Mouse (Mus musculus) embryonic facial prominence, embryonic 12.5 days (tissue): Measurements from ENCODE around the gene Pold3. TPM values are rescaled to one million over a fixed set of nuclear protein-coding genes. Genes with fewer than 3 reads are reported as not detected.
"Not testable (repeated sequence)": the region's sequence is repeated elsewhere in the genome, so short reads cannot be mapped to it uniquely, and the experiment has no call there.

Source experiments
- ATAC-seq: fragments of 200-750 bp; cut with Nextera tagmentation; 2 replicates; pipeline ENCODE4 v1.8.0; 2017; ENCODE audit not compliant: insufficient number of reproducible peaks, insufficient read depth, low FRiP score, low TSS enrichment
- H3K27ac ChIP-seq: fragments of 300-500 bp; sonication (generic); 2 replicates; pipeline ENCODE4 v1.5.1; 2016; ENCODE audit warnings: mild to moderate bottlenecking
- H3K27me3 ChIP-seq: fragments of 300-500 bp; sonication (generic); 2 replicates; pipeline ENCODE4 v1.6.1; 2016; ENCODE audit warnings: mild to moderate bottlenecking, moderate library complexity
- H3K36me3 ChIP-seq: fragments of 300-500 bp; sonication (generic); 2 replicates; pipeline ENCODE4 v1.6.1; 2016; ENCODE audit warnings: mild to moderate bottlenecking
- H3K4me1 ChIP-seq: fragments of 300-500 bp; sonication (generic); 2 replicates; pipeline ENCODE4 v1.6.1; 2016
- H3K4me2 ChIP-seq: fragments of 300-500 bp; sonication (generic); replicated peaks from 2 replicates; pipeline ENCODE4 v1.6.1; 2016; ENCODE audit warnings: mild to moderate bottlenecking, moderate library complexity
- H3K4me3 ChIP-seq: fragments of 300-500 bp; sonication (generic); 2 replicates; pipeline ENCODE4 v1.5.1; 2016; ENCODE audit warnings: mild to moderate bottlenecking
- H3K9ac ChIP-seq: fragments of 300-500 bp; sonication (generic); 2 replicates; pipeline ENCODE4 v1.6.1; 2016; ENCODE audit warnings: mild to moderate bottlenecking, moderate library complexity
- H3K9me3 ChIP-seq: fragments of 300-500 bp; sonication (generic); 2 replicates; pipeline ENCODE4 v1.6.1; 2016; ENCODE audit warnings: mild to moderate bottlenecking, moderate library complexity
- WGBS: fragments of 180-500 bp; shearing (Covaris S2); methylation state at CpG from one replicate; pipeline ENCODE4 v1.1.7; 2016; 5-methylcytosine and 5-hydroxymethylcytosine counted together
- polyA plus RNA-seq: library from polyadenylated mRNA; unstranded; fragments of >200 nt; fragmentation: Nextera tagmentation; extraction: Ambion mirVana; gene quantifications from 2 replicates; pipeline ENCODE4 v1.2.1, GENCODE M21; 2016

Pold3 gene
- polyA plus RNA-seq, 1 experiment from 2014 or later, result 81.6 TPM

DNA sequence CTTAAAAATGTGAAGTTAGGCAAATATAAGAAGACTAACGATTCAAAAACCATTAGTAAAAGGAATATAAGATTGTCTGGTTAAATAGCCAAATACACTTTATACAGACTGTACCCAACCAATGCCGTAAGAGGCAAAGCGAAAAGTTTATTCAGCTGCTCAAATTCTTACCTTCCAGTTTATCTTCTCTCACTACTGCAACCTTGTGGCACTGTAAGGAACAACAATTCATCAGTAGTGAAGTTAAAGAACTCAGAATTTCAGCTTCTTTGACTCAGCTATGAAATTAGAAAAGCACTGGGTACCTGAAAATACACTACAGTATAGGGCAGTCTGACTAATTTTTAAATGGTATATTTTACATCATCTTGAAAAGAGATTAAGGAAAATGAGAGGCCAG lies 13.0 kb downstream of the Pold3 start:
- no peak overlapping the region for H3K4me2 ChIP-seq
- no peak overlapping the region for H3K4me3 ChIP-seq
- no peak overlapping the region for H3K9ac ChIP-seq
- no peaks in the 10 kb centered on the region for H3K9me3 ChIP-seq
- peaks cover 50% of the 10 kb centered on the region for H3K36me3 ChIP-seq
- ATAC-seq, result no peak
- H3K4me1 ChIP-seq, result no peaks in the 10 kb centered on the region
- 65% methylated on average over 3 of the region's 3 CpGs for WGBS
- H3K27me3 ChIP-seq, result no peaks in the 10 kb centered on the region
- no peak overlapping the region for H3K27ac ChIP-seq

DNA sequence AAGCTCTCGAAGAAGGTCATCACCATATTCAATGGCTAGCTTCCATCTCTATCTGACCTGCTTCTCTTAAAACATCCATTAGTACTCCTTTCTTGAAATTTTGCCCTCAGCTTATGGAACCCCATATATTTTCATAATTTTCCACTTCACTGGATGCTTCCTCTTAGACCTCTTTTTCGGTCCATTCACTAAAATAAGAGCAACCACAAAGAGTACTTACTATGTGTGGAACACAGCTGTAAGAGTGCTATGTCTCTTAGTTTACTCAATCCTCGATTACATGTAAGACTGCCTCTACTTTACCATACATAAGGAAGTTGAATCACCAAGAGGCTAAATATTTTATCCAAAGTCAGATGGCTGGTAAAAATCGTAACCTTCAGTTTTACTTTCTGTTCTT lies 16.7 kb downstream of the Pold3 start:
- H3K9me3 ChIP-seq, result no peaks in the 10 kb centered on the region
- 94% methylated on average over 4 of the region's 4 CpGs for WGBS

DNA sequence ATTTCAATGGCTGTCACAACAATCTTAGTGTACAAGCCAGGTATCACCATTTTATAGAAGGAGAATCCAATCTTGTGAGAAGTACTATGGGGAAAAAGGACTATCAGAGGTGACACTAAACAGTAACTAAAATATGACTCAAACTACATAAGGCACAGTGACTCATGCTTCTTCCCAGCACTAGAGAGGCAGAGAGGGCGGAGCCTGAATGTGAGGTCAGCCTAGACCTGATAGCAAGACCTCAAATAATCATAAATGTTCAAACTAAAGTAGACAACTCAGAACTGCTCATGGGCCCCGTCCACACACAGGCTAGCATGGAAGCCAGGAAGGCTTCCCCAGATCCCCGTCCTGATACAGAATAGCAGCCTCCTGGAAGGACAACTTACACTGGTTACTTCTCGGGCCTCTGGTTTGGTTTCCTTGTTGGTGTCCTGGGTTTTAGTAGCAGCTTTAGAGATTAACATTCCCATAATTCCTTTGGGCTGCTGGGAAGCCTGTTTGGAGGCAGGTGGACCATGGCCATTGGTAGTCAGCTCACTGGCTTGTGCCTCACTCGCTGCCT lies 21.3 kb downstream of the Pold3 start:
- H3K27me3 ChIP-seq, result no peaks in the 10 kb centered on the region
- no peak overlapping the region for H3K9ac ChIP-seq
- ATAC-seq, result no peak
- H3K27ac ChIP-seq, result no peak overlapping the region
- H3K4me1 ChIP-seq, result no peaks in the 10 kb centered on the region
- H3K4me3 ChIP-seq, result no peak overlapping the region
- no peaks in the 10 kb centered on the region for H3K9me3 ChIP-seq
- WGBS, result 91% methylated on average over 5 of the region's 5 CpGs
- no peak overlapping the region for H3K4me2 ChIP-seq
- peaks cover 85% of the 10 kb centered on the region for H3K36me3 ChIP-seq

More for the DNA sequence above, 16.7 kb downstream of the Pold3 start:
- Histone ChIP-seq H3K9ac (no peak overlapping the region), H3K4me3 (no peak overlapping the region), H3K27me3 (no peaks in the 10 kb centered on the region), H3K36me3 (peaks cover 69% of the 10 kb centered on the region), H3K4me1 (no peaks in the 10 kb centered on the region), H3K27ac (no peak overlapping the region), H3K4me2 (no peak overlapping the region)
- no peak for ATAC-seq

DNA sequence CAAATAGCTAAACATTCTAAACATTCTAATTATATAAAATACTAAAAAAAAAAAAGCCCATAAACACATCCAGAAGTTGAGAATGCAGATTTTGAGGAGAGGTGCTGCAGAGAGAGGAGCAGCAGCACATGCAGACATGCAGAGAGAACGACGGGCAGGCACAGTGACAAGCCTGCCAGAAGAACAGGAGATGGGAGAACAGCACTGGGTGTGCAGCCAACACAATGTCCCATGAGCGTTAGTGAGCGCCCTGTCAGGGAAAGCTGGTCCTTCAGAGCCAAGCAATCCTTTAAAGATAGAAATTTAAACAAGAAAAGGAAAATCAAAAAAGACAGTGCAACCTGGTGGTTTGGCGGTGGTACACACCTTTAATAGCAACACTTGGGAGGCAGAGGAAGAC lies 34.5 kb downstream of the Pold3 start:
- peaks cover 74% of the 10 kb centered on the region for H3K36me3 ChIP-seq
- WGBS, result 92% methylated on average over 5 of the region's 5 CpGs

DNA sequence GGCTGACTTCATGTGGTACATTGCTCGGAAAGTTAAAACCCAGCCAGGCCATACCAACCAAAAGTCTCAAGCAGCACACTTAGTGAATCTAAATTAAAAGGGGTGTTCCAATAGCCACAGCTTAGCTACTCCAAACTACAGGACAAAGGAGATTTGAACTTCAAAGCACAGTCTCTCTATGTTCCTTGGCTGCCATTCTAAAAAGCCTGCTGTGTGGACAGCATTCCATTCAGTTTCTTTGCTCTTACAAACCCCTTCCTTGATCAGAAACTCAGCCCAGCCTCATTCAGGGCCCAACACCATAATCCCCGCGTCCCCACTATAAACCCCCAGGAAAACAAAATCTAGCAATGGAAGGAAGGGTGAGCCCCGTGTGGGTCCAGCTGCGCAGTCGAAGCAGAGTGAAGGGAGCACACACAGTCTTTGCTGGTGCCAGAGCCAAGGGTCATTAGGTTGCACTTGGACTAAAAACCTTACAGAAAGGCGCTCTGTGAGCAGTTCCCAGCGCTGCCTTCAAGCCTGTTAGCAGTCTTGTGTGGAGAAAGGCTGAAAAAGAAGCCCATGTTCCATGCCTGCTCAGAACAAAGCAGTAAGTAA lies 35.1 kb downstream of the Pold3 start:
- H3K36me3 ChIP-seq, result peaks cover 74% of the 10 kb centered on the region
- H3K27me3 ChIP-seq, result no peaks in the 10 kb centered on the region
- no peak overlapping the region for H3K4me2 ChIP-seq
- WGBS, result 89% methylated on average over 8 of the region's 8 CpGs
- ATAC-seq, result no peak
- no peak overlapping the region for H3K9ac ChIP-seq
- no peaks in the 10 kb centered on the region for H3K4me1 ChIP-seq
- H3K9me3 ChIP-seq, result no peaks in the 10 kb centered on the region
- no peak overlapping the region for H3K27ac ChIP-seq
- H3K4me3 ChIP-seq, result no peak overlapping the region

More for the DNA sequence above, 34.5 kb downstream of the Pold3 start:
- Histone ChIP-seq H3K9me3 (no peaks in the 10 kb centered on the region), H3K27me3 (no peaks in the 10 kb centered on the region), H3K9ac (no peak overlapping the region), H3K4me1 (no peaks in the 10 kb centered on the region), H3K4me3 (no peak overlapping the region), H3K27ac (no peak overlapping the region), H3K4me2 (no peak overlapping the region)
- no peak for ATAC-seq

DNA sequence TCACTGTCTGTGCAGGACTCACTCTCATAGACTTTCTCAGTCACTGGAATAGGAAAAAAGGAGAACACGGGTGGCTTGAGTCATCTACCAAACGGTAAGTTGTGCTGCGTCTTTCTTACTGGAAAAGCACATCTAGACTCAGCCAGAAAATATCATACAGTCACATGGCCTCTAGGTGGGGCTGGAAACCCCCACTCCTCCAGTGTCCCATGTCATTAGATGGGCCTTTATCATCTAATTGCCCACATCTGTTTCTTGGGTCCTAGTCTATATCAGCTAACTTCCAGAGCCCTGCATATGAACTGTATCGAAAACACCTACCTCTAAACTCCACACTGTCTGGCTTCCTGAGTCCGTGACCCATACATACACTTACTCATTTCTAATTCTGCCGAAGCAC lies 37.6 kb downstream of the Pold3 start:
- 84% methylated on average over 6 of the region's 6 CpGs for WGBS
- H3K27ac ChIP-seq, result no peak overlapping the region
- H3K9me3 ChIP-seq, result no peaks in the 10 kb centered on the region
- ATAC-seq, result no peak
- no peak overlapping the region for H3K9ac ChIP-seq
- no peak overlapping the region for H3K4me2 ChIP-seq
- H3K36me3 ChIP-seq, result peaks cover 55% of the 10 kb centered on the region
- H3K4me3 ChIP-seq, result no peak overlapping the region
- no peaks in the 10 kb centered on the region for H3K27me3 ChIP-seq
- no peaks in the 10 kb centered on the region for H3K4me1 ChIP-seq

DNA sequence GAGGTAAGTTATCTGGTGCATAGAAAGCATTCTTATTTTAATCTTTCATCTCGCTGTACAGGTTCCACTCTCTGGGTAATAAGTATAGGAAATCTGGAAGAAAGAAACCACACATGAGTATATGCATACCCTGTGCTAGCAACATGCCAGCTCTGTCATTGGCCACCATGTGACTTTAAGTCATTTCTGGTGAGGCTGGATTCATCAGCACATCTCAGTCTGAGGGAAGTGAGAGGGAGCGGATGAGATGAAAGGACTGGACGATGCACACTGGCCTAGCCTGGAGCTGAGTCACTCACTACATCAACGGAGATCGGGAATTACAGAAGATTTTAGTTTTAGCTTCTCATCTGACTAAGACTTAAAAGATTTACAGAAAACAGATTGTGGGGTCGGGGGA lies 38.5 kb downstream of the Pold3 start:
- H3K9me3 ChIP-seq, result no peaks in the 10 kb centered on the region
- WGBS, result 92% methylated on average over 6 of the region's 6 CpGs
- no peak overlapping the region for H3K27ac ChIP-seq
- H3K4me1 ChIP-seq, result no peaks in the 10 kb centered on the region
- peaks cover 49% of the 10 kb centered on the region for H3K36me3 ChIP-seq
- no peaks in the 10 kb centered on the region for H3K27me3 ChIP-seq
- no peak for ATAC-seq
- no peak overlapping the region for H3K4me3 ChIP-seq
- H3K4me2 ChIP-seq, result no peak overlapping the region
- no peak overlapping the region for H3K9ac ChIP-seq

DNA sequence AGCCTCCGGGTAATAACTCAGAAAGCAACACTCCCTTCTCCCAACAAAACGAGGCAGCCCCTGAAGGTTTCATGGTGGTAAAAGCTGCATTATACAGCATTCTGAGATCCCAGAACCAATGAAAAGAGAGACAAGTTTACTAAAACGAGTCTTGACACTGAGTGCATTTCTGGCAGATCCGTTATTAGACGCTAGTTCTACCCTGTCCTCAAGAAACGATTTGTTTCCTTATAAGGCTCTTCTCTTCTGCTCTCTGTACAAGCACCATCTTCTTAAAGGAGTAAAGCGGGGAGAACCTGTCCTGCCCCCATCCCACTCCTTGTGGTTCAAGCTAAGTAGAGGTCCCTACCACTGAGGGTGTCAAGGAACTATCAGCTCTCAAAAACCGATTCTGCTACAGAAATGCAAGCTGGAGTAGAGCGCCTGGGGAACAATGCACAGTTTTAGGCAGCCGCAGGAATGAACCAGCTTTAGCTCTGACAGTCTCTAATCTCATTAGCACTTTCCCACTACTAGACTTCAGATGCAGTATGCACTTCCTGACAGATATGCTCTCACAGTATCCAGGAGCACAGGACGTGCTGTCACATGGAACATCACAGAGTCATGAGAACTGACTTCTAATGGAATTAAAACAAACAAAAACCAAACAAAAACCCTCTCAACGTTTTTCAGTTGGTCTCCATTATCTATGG lies 41.1 kb downstream of the Pold3 start:
- Histone ChIP-seq H3K36me3 (peaks cover 26% of the 10 kb centered on the region), H3K4me3 (no peak overlapping the region), H3K27ac (no peak overlapping the region), H3K27me3 (no peaks in the 10 kb centered on the region), H3K4me2 (no peak overlapping the region), H3K9ac (no peak overlapping the region), H3K9me3 (no peaks in the 10 kb centered on the region), H3K4me1 (no peaks in the 10 kb centered on the region)
- WGBS, result 76% methylated on average over 12 of the region's 12 CpGs
- no peak for ATAC-seq

DNA sequence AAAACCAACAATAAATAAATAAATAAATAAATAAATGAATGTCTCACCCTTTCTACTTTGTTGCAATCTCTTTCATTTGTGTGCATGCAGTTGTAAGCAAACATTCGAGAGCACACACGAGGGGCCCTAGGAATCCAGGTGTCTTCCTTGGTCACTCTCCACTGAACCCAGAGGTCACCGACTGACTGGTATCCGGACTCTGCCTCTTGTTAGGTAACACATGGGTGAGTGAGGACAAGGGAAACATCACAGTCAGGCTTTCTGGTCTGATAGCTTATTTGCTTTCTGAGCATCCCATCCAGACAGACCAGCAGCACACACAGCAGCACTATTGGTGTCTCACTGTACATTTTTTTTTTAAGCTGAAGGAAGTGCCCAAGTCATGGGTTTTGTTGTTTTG lies 44.3 kb downstream of the Pold3 start:
- Histone ChIP-seq H3K9ac (no peak overlapping the region), H3K4me3 (no peak overlapping the region), H3K36me3 (peaks cover under 1% of the 10 kb centered on the region; the same call in 1 of the 2 replicates), H3K9me3 (no peaks in the 10 kb centered on the region), H3K27ac (no peak overlapping the region), H3K4me2 (no peak overlapping the region), H3K4me1 (no peaks in the 10 kb centered on the region), H3K27me3 (no peaks in the 10 kb centered on the region)
- no peak for ATAC-seq
- 90% methylated on average over 4 of the region's 4 CpGs for WGBS

DNA sequence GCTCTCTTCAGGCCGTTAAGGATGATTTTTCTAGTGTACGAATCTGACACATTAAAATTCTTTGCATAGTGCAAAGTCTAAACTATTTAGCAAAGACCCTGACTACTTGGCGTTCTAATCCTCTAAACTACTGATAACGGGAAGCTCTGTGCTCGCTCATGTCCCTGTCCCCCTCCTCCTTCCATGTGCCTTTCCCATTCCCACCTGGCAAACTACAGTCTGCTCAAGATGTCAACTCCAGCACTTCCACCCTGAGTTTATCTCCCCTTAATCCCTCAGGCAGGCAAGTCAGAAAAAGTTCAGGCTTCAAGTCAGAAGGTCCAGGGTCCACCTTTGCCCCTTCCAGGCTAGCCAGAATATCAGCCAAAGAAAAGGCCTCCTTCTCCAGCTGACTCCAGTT lies 45.1 kb downstream of the Pold3 start:
- ATAC-seq, result no peak
- WGBS, result 85% methylated on average over 5 of the region's 5 CpGs
- H3K4me1 ChIP-seq, result no peaks in the 10 kb centered on the region

DNA sequence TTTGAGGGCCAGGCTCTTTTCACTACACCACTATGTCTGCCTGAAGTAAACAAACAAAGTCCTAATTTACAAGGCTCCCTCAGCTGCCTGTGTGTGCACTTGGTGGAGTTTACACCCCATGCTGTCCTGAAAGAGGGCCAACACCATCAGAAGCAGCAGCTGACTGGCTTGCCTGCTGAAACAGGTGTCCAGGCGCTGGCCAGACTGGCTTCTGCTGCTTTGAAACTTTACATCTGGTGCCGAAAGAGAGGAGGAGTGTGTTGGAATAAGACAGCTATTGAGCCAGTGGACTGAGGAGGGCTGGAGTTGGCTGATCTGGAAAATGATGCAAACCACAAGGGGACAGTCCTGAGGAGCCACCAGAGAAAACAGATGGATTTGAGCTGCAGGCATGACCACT lies 47.4 kb downstream of the Pold3 start:
- no peaks in the 10 kb centered on the region for H3K27me3 ChIP-seq
- ATAC-seq, result no peak
- H3K27ac ChIP-seq, result no peak overlapping the region
- H3K4me3 ChIP-seq, result no peak overlapping the region
- no peak overlapping the region for H3K9ac ChIP-seq
- no peak overlapping the region for H3K4me2 ChIP-seq
- H3K4me1 ChIP-seq, result no peaks in the 10 kb centered on the region
- no peaks in the 10 kb centered on the region for H3K36me3 ChIP-seq
- 85% methylated on average over 2 of the region's 2 CpGs for WGBS
- no peaks in the 10 kb centered on the region for H3K9me3 ChIP-seq

More for the DNA sequence above, 45.1 kb downstream of the Pold3 start:
- H3K27me3 ChIP-seq, result no peaks in the 10 kb centered on the region
- no peak overlapping the region for H3K27ac ChIP-seq
- H3K4me2 ChIP-seq, result no peak overlapping the region
- no peak overlapping the region for H3K4me3 ChIP-seq
- no peak overlapping the region for H3K9ac ChIP-seq
- H3K36me3 ChIP-seq, result no peaks in the 10 kb centered on the region
- no peaks in the 10 kb centered on the region for H3K9me3 ChIP-seq

DNA sequence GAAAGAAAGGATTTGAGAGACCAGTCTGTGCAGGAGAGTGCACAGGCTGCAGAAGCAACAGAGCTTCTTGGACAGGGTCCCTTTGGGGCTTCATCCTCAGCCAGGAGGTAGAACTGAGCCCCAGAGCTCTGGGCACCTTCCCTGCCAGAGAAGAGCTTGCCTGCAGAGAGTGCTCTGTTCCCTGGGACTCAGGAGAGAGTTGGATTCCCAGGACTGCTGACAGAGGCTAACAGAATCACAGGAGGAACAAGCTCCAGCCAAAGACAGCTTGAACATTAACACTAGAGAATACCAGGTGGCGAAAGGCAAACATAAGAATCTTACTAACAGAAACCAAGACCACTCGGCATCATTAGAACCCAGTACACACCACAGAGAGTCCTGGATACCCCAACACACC lies 68.4 kb downstream of the Pold3 start:
- H3K9me3 ChIP-seq, H3K4me1 ChIP-seq, H3K9ac ChIP-seq, H3K4me2 ChIP-seq, H3K4me3 ChIP-seq, H3K27me3 ChIP-seq, ATAC-seq, H3K27ac ChIP-seq, H3K36me3 ChIP-seq: not testable (repeated sequence)
- WGBS, result 84% methylated on average over 2 of the region's 2 CpGs
